Mouse (Mus musculus): Measurements from ENCODE around the gene Cxcl14.

Gene Cxcl14

DNA sequence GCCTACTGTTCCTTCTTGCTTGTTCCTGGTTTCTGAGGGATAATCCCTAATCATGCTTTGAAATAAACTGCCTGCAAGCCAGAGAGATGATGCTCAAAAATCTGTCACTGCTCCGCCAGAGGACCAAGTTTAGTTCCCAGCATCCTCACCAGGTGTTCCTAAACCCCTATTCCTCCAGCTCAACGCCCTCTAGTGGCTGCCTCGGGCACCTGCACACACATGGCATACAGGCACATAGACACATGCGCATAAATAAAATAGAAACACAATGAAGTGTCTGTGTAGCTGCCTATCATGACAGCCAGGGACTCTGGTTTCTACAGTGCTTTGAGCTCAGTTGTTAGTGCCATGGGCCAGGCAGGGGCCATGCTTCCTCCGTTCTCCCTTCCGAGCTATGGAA is 6.4 kb downstream of the Cxcl14 start:
- DNase-seq (ENCODE audit: low spot score in 2 of 2) = no peak

DNA sequence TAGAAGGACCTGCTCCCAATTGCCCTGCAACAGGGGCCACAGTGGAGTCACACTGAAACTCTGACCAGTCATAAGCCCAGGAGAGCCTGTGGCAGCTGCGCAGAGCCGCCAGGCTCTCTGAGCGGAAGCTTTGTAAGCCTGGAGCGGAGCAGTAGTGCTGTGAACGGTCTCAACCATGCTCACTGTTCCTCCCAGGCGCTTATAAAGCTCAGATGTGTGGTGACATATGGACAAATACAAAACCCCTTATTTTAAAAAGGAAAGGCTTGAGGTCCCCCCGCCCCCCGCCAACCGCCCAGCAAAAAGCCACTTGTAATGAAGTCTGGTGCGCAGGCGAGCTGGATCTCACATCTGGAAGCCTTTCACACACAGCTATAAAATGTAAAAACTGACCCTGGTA is 7.1 kb downstream of the Cxcl14 start:
- DNase-seq (ENCODE audit: low spot score in 2 of 2) = no peak

DNA sequence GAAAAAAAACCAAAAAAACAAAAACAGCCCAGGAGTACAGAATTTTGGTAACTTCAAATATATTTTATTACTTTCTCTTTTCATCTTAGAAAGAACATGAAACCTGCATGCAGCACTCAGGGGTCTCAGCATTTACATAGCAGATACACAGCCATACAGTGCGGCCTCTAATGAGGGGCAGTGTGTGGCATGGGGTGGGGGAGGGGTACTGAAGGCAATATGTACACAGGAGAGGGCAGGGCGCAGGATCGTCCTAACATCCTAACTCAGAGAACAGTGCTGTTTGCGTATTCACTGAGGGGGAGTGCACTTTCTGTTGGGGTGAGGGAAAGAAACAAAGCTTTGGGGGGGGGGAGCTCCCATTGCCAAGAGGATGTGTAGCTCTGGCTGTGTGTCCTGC is 7.8 kb downstream of the Cxcl14 start:
- no peak for DNase-seq (ENCODE audit: low spot score in 2 of 2)

DNA sequence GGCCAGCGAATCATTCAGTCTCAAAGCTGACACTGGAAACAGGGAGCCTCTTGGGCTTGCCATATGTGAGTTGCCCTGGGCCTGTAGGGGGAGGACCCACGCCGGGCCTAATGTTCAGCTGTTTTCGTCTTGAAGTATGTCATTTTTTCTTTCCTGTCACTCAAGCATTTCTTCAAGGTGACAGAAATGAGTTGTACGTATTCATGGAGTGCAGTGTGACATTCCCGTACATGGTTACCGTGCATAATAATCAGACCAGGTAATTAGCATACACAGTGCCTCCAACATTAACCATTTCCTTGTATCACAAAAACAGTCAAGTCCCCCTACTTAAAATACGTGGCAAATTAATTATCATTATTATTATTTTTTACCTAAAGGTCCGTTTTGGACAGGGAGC is 9.3 kb downstream of the Cxcl14 start:
- DNase-seq (ENCODE audit: low spot score in 2 of 2) = no peak

DNA sequence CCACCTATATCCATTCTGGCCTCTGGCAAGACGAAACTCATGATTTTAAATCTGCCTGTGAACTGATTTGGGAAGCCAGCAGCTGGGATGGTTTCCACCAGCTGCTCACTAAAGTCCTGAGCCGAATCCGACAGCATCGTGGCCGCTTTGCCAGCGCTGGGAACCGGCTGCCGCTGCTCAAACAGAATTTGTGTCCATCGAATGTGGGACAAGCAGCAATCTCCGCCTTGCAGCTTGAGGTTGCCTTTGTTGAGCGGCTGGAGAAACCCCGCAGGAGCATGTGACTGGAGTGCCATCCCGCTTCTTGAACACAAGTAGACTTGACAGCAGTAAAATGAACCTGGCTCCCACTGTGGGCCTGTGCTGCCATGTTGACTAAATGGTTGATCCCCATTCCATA is 13.0 kb downstream of the Cxcl14 start:
- DNase-seq (ENCODE audit: low spot score in 2 of 2) = no peak

DNA sequence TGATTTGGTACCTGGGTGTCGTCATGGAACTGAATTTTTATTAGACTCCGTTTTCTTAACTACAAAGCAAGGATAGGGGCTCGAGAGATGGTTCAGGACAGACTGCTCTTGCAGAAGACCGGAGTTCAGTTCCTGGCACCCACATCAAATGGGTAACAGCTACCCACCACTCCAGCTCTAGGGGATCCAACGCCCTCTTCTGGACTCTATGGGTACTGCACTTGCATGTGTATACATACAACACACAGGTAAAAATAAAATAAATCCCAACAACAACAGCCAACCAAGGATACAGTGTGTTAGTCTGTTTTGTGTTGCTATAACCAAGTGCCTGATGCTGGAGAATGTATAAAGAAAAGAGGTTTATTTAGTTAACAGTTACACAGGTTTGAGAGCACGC is 16.0 kb downstream of the Cxcl14 start:
- DNase-seq (ENCODE audit: low spot score in 2 of 2) = no peak

DNA sequence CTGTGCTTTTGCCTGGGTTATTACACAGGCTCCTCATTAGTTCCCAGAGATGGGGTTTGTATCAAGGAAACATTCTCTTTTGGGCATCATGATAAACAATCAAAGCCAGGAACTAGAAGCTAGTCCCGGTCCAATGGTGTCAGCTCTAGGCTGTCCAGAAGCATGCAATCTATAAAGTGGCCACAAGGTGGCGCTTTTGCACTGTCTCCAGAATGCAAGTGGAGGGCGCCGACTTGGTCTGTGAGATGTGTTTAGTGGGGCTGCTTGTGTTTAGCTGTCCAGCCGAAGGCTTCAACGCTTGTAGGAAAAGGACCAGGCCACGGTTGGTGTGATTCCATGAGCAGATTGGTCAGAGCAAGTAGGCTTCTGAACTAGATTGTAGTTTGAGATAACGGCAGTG is 16.9 kb downstream of the Cxcl14 start:
- peak; percentile 62 to 89 for DNase-seq (ENCODE audit: low spot score in 2 of 2)

DNA sequence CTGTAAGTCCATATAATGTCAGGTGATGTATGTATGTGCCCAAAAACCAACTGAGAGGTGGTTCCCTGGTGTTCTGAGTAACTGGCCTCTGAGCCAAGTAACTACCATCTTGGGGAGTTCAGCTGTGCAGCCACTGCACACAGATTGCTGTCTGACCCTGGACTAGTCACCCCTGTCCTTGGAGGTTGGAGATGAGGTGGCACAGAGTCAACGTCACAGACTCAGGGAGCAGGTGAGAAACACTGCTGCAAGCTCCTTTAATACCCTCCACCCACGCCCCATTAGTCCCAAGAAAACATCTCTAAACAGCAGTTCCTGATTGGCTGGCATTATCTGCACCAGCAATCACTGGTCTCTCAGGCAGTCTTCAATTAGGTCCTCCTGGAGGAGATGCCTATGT is 21.2 kb downstream of the Cxcl14 start:
- DNase-seq (ENCODE audit: low spot score in 2 of 2) = no peak

DNA sequence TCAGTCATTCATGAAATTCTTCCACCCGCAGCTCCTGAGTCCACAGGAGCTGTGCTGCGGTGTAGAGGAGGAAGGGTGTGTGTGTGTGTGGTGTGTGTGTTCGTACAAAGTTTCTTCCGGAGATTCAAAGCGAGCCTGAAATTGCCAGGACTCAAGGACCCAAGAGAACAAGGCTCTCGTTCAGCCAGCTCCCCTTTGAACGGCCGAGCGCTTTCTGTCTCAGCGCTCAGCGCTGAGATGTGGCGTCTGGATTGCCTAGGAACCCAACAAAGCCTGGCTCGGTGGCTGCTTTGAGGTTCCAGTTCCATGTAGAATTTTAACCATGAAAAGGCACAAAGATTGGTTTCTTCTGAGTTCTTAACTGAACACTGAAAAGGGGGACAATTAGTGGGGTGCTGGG is 26.2 kb downstream of the Cxcl14 start:
- DNase-seq (ENCODE audit: low spot score in 2 of 2) = peak; percentile 19 to 37

DNA sequence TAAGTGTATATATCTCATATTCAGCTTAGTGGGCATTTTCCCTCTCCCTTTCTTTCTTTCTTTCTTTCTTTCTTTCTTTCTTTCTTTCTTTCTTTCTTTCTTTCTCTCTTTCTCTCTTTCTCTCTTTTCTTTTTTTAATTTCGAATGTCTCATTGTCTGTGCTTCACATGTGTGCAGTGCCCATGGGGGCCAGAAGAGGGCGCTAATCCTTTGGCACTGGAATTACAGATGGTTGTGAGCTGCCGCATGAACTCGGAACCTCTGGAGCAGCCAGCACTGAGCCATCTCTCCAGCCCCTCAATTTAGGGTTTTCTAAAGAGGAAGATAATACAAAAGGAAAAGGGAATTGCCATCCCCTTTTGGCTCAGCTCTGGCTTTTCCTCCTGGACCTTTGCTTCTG is 29.0 kb downstream of the Cxcl14 start:
- DNase-seq (ENCODE audit: low spot score in 2 of 2) = no peak

DNA sequence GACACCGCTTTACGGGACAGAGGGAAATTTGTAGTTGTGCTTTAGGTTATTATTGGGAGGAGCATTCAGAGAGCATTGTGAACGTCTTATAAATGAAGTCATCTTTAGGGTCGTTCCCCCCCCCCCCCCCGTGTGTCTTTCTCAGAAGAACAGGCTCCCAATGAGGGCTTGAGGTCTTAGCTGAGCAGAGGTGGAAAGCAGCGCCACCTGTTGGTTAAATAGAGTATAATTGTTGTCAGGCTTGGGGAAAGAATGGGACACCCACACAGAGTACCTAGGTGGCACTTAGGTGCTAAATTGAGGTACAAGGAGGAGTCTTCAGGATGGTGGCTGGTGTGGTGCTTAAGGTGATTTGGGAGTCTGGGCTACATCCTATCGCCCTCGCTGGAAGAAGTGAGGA is 29.9 kb downstream of the Cxcl14 start:
- DNase-seq (ENCODE audit: low spot score in 2 of 2) = no peak

DNA sequence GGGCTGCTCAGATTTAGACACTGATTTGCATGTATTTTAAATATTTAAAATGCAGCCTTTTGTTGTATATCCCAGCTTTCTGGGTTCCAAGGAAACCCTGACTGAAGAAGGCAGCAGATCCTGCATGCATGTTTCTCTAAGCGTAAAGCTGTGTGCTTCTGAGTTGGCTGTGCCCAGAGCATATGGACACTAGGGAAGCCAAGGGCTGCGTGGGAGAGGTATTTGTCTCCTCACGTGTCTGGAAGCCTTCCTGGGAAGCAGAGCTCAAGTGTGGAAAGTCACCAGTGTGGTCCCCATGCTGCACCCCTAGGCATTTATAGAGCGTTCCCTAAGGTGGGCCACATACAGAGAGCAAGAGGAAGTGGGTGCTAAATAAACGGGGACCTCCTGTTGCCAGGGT is 30.7 kb downstream of the Cxcl14 start:
- DNase-seq (ENCODE audit: low spot score in 2 of 2) = peak; percentile 30 to 42

DNA sequence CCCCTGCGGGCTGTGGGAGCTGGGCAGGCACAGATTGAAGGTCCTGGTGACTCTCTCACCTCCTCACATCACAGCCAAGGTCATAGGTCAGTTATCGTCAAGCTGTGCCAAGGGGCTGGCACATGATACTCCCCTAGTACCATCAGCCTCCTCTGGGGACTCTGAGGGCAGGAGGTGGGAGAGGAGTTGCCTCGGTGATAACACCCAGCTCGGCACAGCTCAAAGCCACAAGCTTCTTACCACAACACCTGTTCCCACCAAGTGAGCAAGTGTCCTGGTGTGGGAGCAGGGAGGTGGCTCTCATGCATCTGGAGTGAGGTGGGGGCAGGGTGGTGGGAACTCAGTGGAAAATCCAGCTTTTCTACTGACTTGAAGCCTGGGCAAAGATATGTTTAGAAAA is 34.1 kb downstream of the Cxcl14 start:
- no peak for DNase-seq (ENCODE audit: low spot score in 2 of 2)

DNA sequence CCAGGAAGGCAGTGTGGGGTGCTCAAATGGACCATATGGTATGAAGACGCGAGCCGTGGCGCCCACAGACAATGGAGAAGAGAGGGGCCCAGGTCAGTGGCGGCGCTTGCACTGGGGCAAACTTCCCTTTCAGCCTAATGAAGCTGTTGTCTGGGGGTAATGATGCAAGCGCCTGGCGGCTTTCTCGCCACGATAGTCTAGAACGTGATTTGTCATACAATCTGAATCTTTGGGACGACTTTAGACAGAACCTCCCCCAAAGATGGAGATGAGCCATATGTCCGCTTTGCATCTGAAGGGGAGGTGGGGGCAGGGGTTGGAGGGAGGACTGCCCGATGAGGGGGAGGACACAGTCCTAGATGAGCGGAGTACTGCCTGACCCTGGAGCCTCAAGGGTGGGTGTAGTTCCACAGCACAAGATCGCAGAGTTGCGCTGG is 36.0 kb downstream of the Cxcl14 start:
- no peak for DNase-seq (ENCODE audit: low spot score in 2 of 2)

DNA sequence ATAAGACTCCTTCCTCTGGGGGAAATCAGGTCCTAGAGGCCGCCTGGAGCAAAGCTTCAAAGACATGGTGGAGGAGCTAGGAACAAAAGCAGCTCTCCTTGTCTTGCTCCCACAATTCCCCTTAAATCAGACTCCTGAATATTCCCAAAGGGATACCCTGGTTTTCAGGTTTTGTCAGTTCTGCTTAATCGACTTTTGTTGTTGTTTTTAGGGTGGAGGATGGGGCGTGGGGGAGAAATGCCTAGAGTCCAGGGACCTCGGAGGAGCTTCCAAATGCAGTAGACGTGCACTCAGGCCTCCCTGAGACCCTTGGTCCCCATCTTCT is 36.5 kb downstream of the Cxcl14 start:
- DNase-seq (ENCODE audit: low spot score in 2 of 2) = no peak

DNA sequence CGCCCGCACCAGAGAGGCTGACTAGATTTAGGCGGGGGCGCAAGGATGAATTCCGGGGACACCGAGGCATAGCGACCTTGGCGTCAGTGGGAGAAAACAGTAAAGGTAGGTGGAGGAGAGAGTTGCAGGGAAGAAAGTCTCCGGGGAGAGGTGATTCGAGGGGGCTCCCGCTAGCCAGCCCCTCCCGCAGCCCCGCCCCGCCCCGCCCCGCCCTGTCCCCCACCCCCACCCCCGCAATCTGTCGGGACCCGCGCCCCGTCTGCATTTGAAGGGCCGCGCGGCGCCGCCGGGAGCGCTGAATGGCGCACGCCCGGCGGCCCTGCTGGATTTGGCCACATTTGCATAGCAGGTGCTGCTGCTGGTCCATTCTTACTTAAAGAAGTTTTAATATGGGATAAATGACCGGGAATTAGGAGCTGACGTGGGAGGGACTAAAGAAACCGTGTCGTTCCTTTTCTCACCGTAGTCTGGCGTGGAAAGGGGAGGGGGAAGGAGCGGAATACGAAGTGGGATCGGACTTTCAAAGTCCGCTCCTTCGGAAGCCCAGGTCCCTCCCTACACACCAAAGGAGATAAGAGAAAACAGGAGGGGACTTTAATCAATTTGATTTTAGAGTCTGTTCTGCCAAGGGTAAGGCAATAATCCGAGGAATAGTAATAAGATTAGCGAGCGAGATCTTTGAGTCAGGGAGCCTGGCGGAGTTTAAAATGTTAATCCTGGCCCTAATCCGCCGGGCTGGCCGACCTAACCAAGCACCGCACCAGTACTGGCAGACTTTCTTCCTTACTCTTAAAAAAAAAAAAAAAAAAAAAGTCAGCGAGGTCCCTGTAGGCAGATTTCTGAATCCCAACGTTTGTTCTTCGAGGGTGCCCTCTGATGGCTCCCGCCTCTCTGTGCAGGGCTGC is 37.1 kb downstream of the Cxcl14 start:
- no peak for DNase-seq (ENCODE audit: low spot score in 2 of 2)

DNA sequence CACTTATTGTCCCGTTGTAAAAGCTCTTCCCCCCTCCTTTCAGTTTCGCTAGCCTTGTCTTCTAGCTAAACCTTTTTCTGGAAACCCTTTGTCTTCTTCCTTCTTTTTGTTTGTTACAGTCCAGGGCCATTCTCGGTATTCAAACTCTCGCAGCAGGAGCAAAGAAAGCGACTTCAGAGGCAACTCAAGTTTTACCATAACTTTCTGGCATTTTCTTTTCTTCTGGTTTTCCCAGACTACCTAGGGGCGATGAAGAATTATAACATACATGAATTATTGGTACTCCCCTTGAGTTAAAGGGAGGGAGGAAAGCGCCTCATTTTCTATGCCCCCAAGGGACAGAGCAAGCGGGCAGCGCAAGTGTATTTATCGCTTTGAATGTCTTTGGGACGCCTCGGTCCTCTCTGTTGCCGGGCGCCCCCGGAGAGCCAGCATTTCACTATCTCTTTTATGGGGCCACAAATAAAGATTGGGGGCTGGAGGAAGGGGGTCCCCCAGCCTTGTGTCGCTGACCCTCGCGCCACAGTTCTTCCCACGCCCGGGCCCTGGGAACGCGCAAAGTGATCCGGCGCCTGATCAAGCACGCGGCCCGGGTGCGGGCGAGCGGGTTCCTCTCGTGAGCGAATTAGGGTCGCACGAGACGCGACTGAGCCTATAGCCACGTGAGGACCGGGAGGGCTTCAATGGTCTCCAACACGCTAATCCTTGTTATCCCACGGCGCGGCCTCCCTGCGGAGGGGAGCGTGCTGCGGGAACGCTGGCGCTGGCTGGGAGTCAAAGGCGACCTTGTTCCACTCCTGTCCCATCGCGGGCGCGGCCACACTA is 37.9 kb downstream of the Cxcl14 start:
- no peak for DNase-seq (ENCODE audit: low spot score in 2 of 2)

DNA sequence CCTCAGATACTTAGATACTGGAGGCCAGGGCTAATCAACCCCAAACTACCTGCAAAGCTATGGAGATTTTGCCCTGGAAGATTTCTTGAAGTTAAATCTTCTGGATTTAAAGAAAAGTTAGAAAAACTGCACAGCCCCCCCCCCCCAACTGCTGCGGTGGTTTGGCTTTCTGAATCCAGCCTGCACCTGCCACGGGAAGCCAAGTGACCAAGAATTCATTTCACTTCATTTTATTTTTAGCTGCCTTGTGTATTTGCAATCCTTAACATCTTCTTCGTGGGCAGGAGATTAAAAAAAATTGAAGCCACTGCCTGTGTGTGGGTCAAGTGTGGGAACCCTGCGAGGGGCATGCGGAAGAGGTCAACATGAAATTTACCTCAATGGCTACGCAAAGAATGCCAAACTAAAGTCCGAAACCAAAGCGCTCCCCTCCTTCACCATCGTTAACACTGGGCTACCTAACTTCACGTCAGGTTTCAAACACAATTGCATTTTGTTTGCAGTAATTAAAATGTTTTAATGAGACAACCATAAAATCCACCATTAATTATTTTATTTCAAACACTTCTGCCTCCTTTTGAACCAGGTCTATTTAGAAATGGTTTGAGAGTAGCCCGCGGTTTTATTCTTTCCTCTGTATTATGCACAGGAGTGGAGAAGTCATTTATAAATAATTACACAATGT is 38.7 kb downstream of the Cxcl14 start:
- DNase-seq (ENCODE audit: low spot score in 2 of 2) = no peak

DNA sequence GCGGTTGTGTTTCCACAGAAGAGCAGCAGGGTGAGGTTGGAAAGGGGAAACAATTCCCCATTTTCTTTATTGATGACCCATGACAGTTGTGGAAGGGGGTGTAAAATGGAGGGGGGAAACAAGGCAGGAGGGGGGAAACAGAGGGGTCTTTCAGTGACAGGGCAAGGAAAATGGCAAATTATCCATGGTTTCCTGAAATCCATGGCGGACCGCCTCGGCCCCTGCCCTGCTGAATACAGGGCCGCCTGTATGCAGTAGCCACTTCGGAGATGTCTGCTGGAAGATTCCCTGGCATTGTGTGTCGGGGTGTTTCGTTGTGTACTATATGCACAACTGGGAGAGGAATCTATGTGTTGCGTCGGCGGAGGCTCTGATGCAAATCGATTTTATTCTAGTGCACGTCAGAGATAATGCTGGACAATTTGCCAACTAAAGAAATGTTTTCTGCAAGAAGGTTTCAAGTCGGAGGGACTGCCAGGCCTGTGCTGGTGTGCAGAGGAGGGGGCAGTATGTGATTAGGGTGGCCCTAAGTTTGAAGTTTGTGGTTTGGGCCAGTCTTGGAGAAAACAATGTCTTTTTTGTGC is 39.5 kb downstream of the Cxcl14 start:
- DNase-seq (ENCODE audit: low spot score in 2 of 2) = no peak

DNA sequence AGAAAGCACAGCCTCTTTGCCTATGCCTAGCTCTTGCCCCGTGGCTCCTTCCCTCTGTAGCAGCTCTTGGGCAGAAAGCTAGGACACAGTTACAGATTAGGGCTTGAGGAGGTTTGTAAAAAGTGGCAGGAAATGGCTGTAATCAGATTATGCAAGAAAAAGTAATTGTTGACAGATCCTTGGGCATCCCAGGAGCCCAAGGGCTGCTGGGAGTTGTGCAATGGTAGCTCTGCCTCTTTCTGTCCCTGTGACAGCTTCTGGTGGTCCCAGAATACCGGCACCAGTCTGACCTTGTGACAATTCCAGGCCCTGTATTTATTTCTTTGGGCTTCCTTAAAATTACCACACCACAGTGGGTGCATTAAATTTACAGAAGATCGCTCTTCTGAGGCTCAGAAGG is 43.0 kb downstream of the Cxcl14 start:
- no peak for DNase-seq (ENCODE audit: low spot score in 2 of 2)

DNA sequence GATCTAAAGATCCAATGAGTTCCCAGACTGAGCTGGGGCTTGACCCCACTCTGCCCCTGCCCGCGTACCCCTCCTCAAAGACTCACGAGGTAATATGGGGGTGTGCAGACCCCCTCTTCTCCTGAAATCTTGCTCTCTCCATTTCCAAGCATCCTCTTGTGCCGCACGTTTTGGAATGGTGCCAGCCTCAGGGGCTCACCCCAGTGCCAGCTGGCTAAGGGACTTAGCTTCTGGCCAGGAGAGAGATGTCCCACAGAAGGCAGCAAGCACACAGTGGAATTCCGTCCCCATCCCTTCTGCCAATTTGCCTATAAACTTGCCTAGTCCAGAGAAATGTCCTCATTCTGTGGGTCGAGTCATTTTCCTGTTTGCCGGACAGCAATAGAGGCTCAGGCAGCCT is 43.6 kb downstream of the Cxcl14 start:
- DNase-seq (ENCODE audit: low spot score in 2 of 2) = no peak

DNA sequence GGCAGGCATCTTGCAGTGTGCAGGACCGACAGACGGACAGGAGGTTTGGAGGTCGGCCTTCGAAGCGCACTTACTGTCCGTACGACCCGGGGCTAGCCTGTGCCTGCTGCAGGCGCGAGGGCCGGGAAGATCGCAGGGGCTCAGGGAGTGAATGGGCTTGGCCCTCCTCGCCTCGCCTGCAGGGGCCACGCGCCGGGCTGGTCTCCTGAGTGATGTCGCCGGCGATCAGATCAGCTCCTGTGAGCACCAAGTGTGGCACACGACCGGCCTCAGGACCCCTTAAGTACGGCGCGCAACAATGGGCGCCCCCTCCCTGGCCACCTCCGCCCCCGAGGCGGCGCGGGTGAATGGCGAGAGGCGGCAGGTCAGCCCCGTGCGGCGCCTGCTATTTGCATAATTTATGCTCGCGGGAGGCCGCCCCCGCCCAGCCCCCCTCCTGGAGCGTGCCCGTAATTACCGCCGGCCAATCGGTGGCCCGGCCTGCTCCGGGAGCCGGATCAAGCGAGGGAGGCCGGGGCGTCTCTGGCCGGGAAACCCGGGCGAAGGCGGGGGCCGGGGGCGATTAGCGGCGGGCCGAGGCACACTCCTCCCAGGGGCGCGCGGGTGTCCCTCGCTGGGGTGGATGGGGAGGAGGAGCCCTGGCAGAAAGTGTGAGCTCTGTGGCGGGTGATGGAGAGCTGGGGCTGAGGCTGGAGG is 44.3 kb downstream of the Cxcl14 start, which contains the start of gene Neurog1:
TSS of gene Neurog1 (minus strand) at position 240 of the 696 bp plus-strand sequence.
- peak in 1 of 2 experiments; percentile 17 for DNase-seq (ENCODE audit: low spot score in 2 of 2)
